Mouse (Mus musculus) mammary gland, adult 2 months (tissue): ENCODE measurements around the gene Gm11758. TPM values are rescaled to one million over a fixed set of nuclear protein-coding genes. Genes with fewer than 3 reads are reported as not detected.

Experiments
- polyA plus RNA-seq: library from polyadenylated mRNA; depleted of rRNA; stranded (reverse); fragments of >200 nt; gene quantifications from 2 replicates; pipeline ENCODE4 v1.2.3, GENCODE M21; 2012; ENCODE audit warnings: low replicate concordance; rRNA removed

Gene Gm11758
- polyA plus RNA-seq = not detected in 2 replicates

GRCm38 (mm10) chr4:73876166-73876565 is at the start of gene Gm11758:
Gm11758 (minus strand) TSS chr4:73876266.

GRCm38 (mm10) chr4:73920660-73921059 is 44.6 kb upstream of the Gm11758 start, which contains the start of gene Gm11756:
Gm11756 (minus strand) TSS chr4:73920760.

DNA sequence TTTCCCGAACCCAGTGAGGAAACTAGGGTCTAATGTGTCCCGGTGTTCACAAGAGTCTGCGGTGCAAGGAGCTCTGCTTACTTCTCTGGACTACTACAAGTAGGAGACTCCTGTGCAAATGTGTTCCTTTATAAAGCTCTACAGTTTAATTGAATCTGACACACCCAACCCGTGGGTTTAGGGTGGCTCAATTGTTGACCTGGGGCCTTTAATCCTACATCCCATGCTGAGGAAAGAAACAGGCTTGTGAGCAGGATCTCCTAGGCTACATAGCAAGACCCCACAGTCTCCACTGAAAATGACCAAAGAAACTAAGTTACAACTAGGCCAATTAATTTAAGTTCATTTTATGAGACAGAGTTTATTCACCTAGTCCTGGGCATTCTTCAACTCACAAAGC is 29.8 kb upstream of the Gm11758 start, which contains the start of gene Gm13871:
Gene Gm13871 (minus strand): TSS at position 101 of the 400 bp plus-strand sequence.

DNA sequence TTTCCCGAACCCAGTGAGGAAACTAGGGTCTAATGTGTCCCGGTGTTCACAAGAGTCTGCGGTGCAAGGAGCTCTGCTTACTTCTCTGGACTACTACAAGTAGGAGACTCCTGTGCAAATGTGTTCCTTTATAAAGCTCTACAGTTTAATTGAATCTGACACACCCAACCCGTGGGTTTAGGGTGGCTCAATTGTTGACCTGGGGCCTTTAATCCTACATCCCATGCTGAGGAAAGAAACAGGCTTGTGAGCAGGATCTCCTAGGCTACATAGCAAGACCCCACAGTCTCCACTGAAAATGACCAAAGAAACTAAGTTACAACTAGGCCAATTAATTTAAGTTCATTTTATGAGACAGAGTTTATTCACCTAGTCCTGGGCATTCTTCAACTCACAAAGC is 14.9 kb upstream of the Gm11758 start, which contains the start of gene Gm11757:
Gene Gm11757 (minus strand): TSS at position 101 of the 400 bp plus-strand sequence.

Other genes with a start within 250 kb of the Gm11758 start
- gene Gm11236, start 238.1 kb downstream of the Gm11758 start, polyA plus RNA-seq = not detected in 2 replicates
- not detected in 2 replicates for gene Gm11239, start 207.9 kb downstream of the Gm11758 start, polyA plus RNA-seq
- not detected in 2 replicates for gene Gm428, start 192.8 kb downstream of the Gm11758 start, polyA plus RNA-seq
- 2.3 and 2.9 TPM in 2 replicates for gene Rasef, start 85.3 kb downstream of the Gm11758 start, polyA plus RNA-seq
- not detected in 2 replicates for gene Gm11757, start 14.8 kb upstream of the Gm11758 start, polyA plus RNA-seq
- not detected in 2 replicates for gene Gm13871, start 29.7 kb upstream of the Gm11758 start, polyA plus RNA-seq
- gene Gm11756, start 44.5 kb upstream of the Gm11758 start, polyA plus RNA-seq = not detected in 2 replicates
- 19.3 TPM in 1 of 2 replicates, not detected in the other for gene 2310002L09Rik, start 74.6 kb upstream of the Gm11758 start, polyA plus RNA-seq
- 0.14 and 0.24 TPM in 2 replicates for gene Frmd3, start 137.2 kb upstream of the Gm11758 start, polyA plus RNA-seq